Mouse (Mus musculus) testis, adult 2 months (tissue): ENCODE results near the gene Galnt17. TPM values are rescaled to one million over a fixed set of nuclear protein-coding genes. Genes with fewer than 3 reads are reported as not detected.
A peak's percentile ranks its signal among the peaks of the same experiment; 100 is the strongest.

Experiments
- H3K27ac ChIP-seq: fragments of 200-500 bp; 2 replicates; pipeline ENCODE4 v1.5.1; 2012; ENCODE audit warnings: low read depth, low read length; ENCODE audit not compliant: control insufficient read depth, insufficient read depth
- H3K27me3 ChIP-seq: fragments of 200-500 bp; 2 replicates; pipeline ENCODE4 v1.6.1; 2012; ENCODE audit warnings: mild to moderate bottlenecking, low read length, moderate library complexity; ENCODE audit not compliant: control insufficient read depth, insufficient read depth
- H3K36me3 ChIP-seq: fragments of 200-500 bp; 2 replicates; pipeline ENCODE4 v1.6.1; 2012; ENCODE audit warnings: mild to moderate bottlenecking, low read length; ENCODE audit not compliant: control insufficient read depth, insufficient read depth
- H3K4me1 ChIP-seq: fragments of 200-500 bp; 2 replicates; pipeline ENCODE4 v1.6.1; 2012; ENCODE audit warnings: low read length; ENCODE audit not compliant: control insufficient read depth, insufficient read depth
- H3K4me3 ChIP-seq: fragments of 200-500 bp; 2 replicates; pipeline ENCODE4 v1.5.1; 2012; ENCODE audit warnings: low read depth, mild to moderate bottlenecking, low read length, moderate library complexity, mixed read lengths; ENCODE audit not compliant: control insufficient read depth
- CTCF ChIP-seq: fragments of 200-500 bp; IDR thresholded peaks from 2 replicates; pipeline ENCODE4 v1.5.1; 2012; ENCODE audit warnings: low read depth, mild to moderate bottlenecking, inconsistent platforms, low read length, moderate library complexity; ENCODE audit not compliant: control insufficient read depth, insufficient read depth, insufficient replicate concordance
- POLR2A ChIP-seq: fragments of 200-500 bp; IDR thresholded peaks from 2 replicates; pipeline ENCODE4 v1.6.1; 2012; ENCODE audit warnings: low read depth, mild to moderate bottlenecking, inconsistent platforms, low read length, moderate library complexity; ENCODE audit not compliant: control insufficient read depth
- polyA plus RNA-seq: library from polyadenylated mRNA; depleted of rRNA; stranded (reverse); fragments of >200 nt; gene quantifications from 2 replicates; pipeline ENCODE4 v1.2.3, GENCODE M21; 2012

Galnt17 gene
- polyA plus RNA-seq, 1 experiment, result 0.95 TPM

GRCm38 (mm10) chr5:130927138-130927793 is 381.0 kb downstream of the Galnt17 start:
- no peaks in the 10 kb centered on the region for H3K27me3 ChIP-seq
- no peak overlapping the region for H3K4me3 ChIP-seq
- TF ChIP-seq CTCF (peak; percentile 41; the same call in 1 of the 2 replicates), POLR2A (no peak)
- no peaks in the 10 kb centered on the region for H3K36me3 ChIP-seq
- no peak overlapping the region for H3K27ac ChIP-seq
- no peaks in the 10 kb centered on the region for H3K4me1 ChIP-seq

GRCm38 (mm10) chr5:130925681-130926080 is 382.6 kb downstream of the Galnt17 start:
- Histone ChIP-seq H3K27me3 (no peaks in the 10 kb centered on the region), H3K27ac (no peak overlapping the region), H3K4me3 (no peak overlapping the region), H3K36me3 (no peaks in the 10 kb centered on the region), H3K4me1 (no peaks in the 10 kb centered on the region)
- no peak for TF ChIP-seq CTCF
- no peak for TF ChIP-seq POLR2A

- no peak overlapping the region for H3K4me3 ChIP-seq
- H3K27ac ChIP-seq, result no peak overlapping the region
Measured at GRCm38 (mm10) chr5:130924245-130924827, 384.0 kb downstream of the Galnt17 start.

GRCm38 (mm10) chr5:130919969-130920368 is 388.3 kb downstream of the Galnt17 start:
- TF ChIP-seq CTCF, result no peak
- no peak for TF ChIP-seq POLR2A
- Histone ChIP-seq H3K4me3 (no peak overlapping the region), H3K27me3 (no peaks in the 10 kb centered on the region)

More at GRCm38 (mm10) chr5:130924245-130924827, 384.0 kb downstream of the Galnt17 start:
- Histone ChIP-seq H3K4me1 (no peaks in the 10 kb centered on the region), H3K36me3 (no peaks in the 10 kb centered on the region), H3K27me3 (no peaks in the 10 kb centered on the region)
- TF ChIP-seq POLR2A, result no peak

GRCm38 (mm10) chr5:130914606-130915005 is 393.7 kb downstream of the Galnt17 start:
- H3K4me3 ChIP-seq, result no peak overlapping the region
- no peak for TF ChIP-seq POLR2A
- no peaks in the 10 kb centered on the region for H3K36me3 ChIP-seq
- no peak overlapping the region for H3K27ac ChIP-seq
- H3K27me3 ChIP-seq, result no peaks in the 10 kb centered on the region
- no peaks in the 10 kb centered on the region for H3K4me1 ChIP-seq

More at GRCm38 (mm10) chr5:130919969-130920368, 388.3 kb downstream of the Galnt17 start:
- Histone ChIP-seq H3K27ac (no peak overlapping the region), H3K36me3 (no peaks in the 10 kb centered on the region), H3K4me1 (no peaks in the 10 kb centered on the region)

GRCm38 (mm10) chr5:130911551-130911950 is 396.7 kb downstream of the Galnt17 start:
- TF ChIP-seq CTCF, result no peak
- no peak for TF ChIP-seq POLR2A
- no peaks in the 10 kb centered on the region for H3K36me3 ChIP-seq
- H3K4me3 ChIP-seq, result no peak overlapping the region
- no peaks in the 10 kb centered on the region for H3K27me3 ChIP-seq
- no peaks in the 10 kb centered on the region for H3K4me1 ChIP-seq
- no peak overlapping the region for H3K27ac ChIP-seq

- H3K4me3 ChIP-seq, result no peak overlapping the region
- no peaks in the 10 kb centered on the region for H3K4me1 ChIP-seq
- no peak overlapping the region for H3K27ac ChIP-seq
- H3K36me3 ChIP-seq, result no peaks in the 10 kb centered on the region
- no peaks in the 10 kb centered on the region for H3K27me3 ChIP-seq
- no peak for TF ChIP-seq CTCF
- TF ChIP-seq POLR2A, result no peak
Measured at GRCm38 (mm10) chr5:130901736-130902135, 406.6 kb downstream of the Galnt17 start.

GRCm38 (mm10) chr5:130895991-130896390 is 412.3 kb downstream of the Galnt17 start:
- H3K4me3 ChIP-seq, result no peak overlapping the region
- H3K4me1 ChIP-seq, result no peaks in the 10 kb centered on the region
- no peak for TF ChIP-seq POLR2A
- peak; percentile 85; the same call in 1 of the 2 replicates for TF ChIP-seq CTCF
- H3K27me3 ChIP-seq, result no peaks in the 10 kb centered on the region
- no peaks in the 10 kb centered on the region for H3K36me3 ChIP-seq
- H3K27ac ChIP-seq, result no peak overlapping the region
